In the genomic region with DNA sequence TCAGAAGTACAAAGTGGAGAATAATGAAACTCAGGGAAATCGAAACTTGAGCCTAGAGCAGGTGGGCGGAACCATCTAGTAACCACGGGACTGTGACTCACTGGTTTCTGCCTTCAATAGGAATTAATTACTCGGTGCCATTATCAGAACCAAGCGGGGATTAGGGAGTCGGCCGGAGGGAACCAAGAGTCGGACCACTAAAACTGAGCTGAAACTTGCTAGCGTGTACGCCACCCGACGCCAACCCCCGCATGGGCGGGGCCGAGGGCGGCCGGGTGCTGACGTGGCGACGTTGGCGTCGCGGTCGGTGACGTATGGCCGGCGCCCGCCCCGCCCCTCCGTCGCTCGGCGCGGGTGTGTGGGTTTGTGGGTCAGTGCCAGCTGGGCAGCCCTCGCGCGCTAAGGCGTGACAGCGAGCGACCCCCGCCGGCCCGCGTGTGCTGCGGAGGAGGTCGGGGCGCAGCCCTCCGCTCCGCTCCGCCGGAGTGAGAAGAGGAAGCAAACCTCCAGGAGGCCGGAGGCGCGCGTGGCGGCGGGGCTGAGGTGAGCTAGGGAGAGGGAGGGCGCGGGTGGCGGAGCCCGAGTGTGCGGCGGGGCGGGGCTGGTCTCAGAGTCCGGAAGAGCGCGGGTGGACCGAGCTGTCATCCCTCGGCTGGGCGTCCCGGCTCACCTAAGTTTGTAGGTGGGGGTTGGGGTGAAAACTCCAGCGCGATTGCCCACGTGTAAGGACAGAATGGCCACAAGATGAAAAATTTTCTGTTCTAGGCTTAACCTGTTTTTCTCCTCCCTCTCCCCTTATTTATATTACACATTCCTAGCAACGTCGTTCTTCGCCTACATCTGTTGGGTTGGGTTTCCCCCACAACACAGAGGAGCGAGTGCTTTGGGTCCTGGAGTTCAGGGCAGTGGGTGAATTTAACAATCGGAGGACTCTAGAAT, we compare ENCODE assay signal across 8 mouse cellular contexts. TPM values are rescaled to one million over a fixed set of nuclear protein-coding genes. Genes with fewer than 3 reads are reported as not detected.
DNase-seq lines count a peak whose midpoint lies in the region; ATAC-seq and TF ChIP-seq lines count a peak whose summit lies in the region.

A gene (plus strand): TSS at position 315 of the 939 bp plus-strand sequence.

- H3K4me3 ChIP-seq in forebrain, embryonic 15.5 days = peak within 1 kb of the TSS; percentile 83
- peak within 1 kb of the TSS; percentile 86 for H3K4me3 ChIP-seq in lung, adult 2 months (replicated peaks; ENCODE audit: extremely low read depth, low read depth, low read length)

- DNase-seq in ES-CJ7 (ENCODE audit: low read depth, low spot score) = peak; percentile 88
- DNase-seq in cerebellum, adult 11 months = peak; percentile 91
- DNase-seq in heart, postnatal 25 days (ENCODE audit: low spot score) = peak; percentile 86
- DNase-seq in layer of hippocampus, adult 18-20 months (ENCODE audit: low spot score in 2 of 2) = peak; percentile 85 to 94
- DNase-seq in lung, adult 2 months = peak; percentile 95
- DNase-seq in thymus, adult 18-20 months = peak; percentile 80 to 82

- no peak for TF ChIP-seq CTCF in lung, adult 2 months (IDR thresholded peaks at IDR 0.05; ENCODE audit: insufficient read depth, low read length)

- H3K9ac ChIP-seq in forebrain, embryonic 15.5 days (replicated peaks) = peak within 1 kb of the TSS; percentile 84

- H3K9me3 ChIP-seq in forebrain, embryonic 15.5 days = no peaks in the 10 kb centered on the region

- peak within 1 kb of the TSS; percentile 60 for H3K4me2 ChIP-seq in forebrain, embryonic 15.5 days (replicated peaks)

- no peaks in the 10 kb centered on the region for H3K27me3 ChIP-seq in forebrain, embryonic 15.5 days

- peaks cover 4% of the 10 kb centered on the region for H3K4me1 ChIP-seq in forebrain, embryonic 15.5 days
- no peaks in the 10 kb centered on the region; the same call in 1 of the 2 replicates for H3K4me1 ChIP-seq in lung, adult 2 months (ENCODE audit: control insufficient read depth, insufficient read depth, low read length)

- peak within 1 kb of the TSS; percentile 86 for H3K27ac ChIP-seq in forebrain, embryonic 15.5 days (replicated peaks)

- H3K36me3 ChIP-seq in forebrain, embryonic 15.5 days = no peaks in the 10 kb centered on the region

- peak; percentile 93 for TF ChIP-seq POLR2A in lung, adult 2 months (IDR thresholded peaks at IDR 0.05; ENCODE audit: borderline replicate concordance, extremely low read depth, low read depth, low read length)

- under 1% methylated on average over 76 of the region's 79 CpGs for WGBS in forebrain, embryonic 15.5 days
- under 1% methylated on average over 79 of the region's 79 CpGs for WGBS in lung, adult 2 months

- intact Hi-C loops in heart, postnatal 25 days (cut with DNase I) = loop anchor here (5.0 kb wide), 1 partner anchor 310 kb away; no protein-coding TSS in a partner anchor

- ATAC-seq in forebrain, embryonic 15.5 days (replicated peaks) = peak; percentile 99
- peak; percentile 87 for ATAC-seq in neutrophil, adult 5-6 weeks (ENCODE audit: extremely low read depth, insufficient number of reproducible peaks, low FRiP score, poor library complexity, severe bottlenecking)

RNA-seq across cellular contexts. Expression of the gene that starts here (rescaled TPM):
- 16.4 and 17.4 TPM in 2 replicates for polyA plus RNA-seq in forebrain, embryonic 15.5 days (2015; fragmentation: Nextera tagmentation; extraction: Ambion mirVana)
- 10 to 100 TPM; 11.9 to 12.0 TPM for total RNA-seq in heart, postnatal 25 days (2021)
- total RNA-seq in layer of hippocampus, adult 18-20 months (2021) = 10 to 100 TPM; 23.4 to 26.9 TPM
- polyA plus RNA-seq in lung, adult 2 months (2012; rRNA removed) = 8.8 and 17.8 TPM in 2 replicates
- 57.1 and 65.4 TPM in 2 replicates for total RNA-seq in neutrophil, adult 5-6 weeks (2017)

Comparison
In these comparisons a context has a peak if more than half of its experiments do, and no peak if none do; other contexts are left out.
1. Peak in every context shown above with its lines: DNase-seq, ATAC-seq, H3K4me3 ChIP-seq and H3K27ac ChIP-seq.